Mouse (Mus musculus) liver, embryonic 11.5 days (tissue): ENCODE measurements around the gene Nyap1. TPM values are rescaled to one million over a fixed set of nuclear protein-coding genes. Genes with fewer than 3 reads are reported as not detected.

Experiments used
- ATAC-seq: fragments of 200-750 bp; cut with Nextera tagmentation; replicated peaks from 2 replicates; pipeline ENCODE4 v1.8.0; 2017; ENCODE audit warnings: moderate number of reproducible peaks, mild to moderate bottlenecking, moderate TSS enrichment, moderate library complexity; ENCODE audit not compliant: low FRiP score
- DNase-seq: peaks from one replicate; pipeline ENCODE4 v3.0.0-alpha.2; 2017; ENCODE audit warnings: low spot score
- H3K27ac ChIP-seq: fragments of 300-500 bp; sonication (generic); 2 replicates; pipeline ENCODE4 v1.5.1; 2014; ENCODE audit warnings: mild to moderate bottlenecking, low read depth, low read length, control low read depth
- H3K27me3 ChIP-seq: fragments of 300-500 bp; sonication (generic); replicated peaks from 2 replicates; pipeline ENCODE4 v1.6.1; 2014; ENCODE audit warnings: low read length, mixed read lengths; ENCODE audit not compliant: control insufficient read depth, insufficient read depth
- H3K36me3 ChIP-seq: fragments of 300-500 bp; sonication (generic); 2 replicates; pipeline ENCODE4 v1.6.1; 2014; ENCODE audit warnings: mild to moderate bottlenecking, low read length, moderate library complexity, mixed read lengths; ENCODE audit not compliant: control insufficient read depth, insufficient read depth
- H3K4me1 ChIP-seq: fragments of 300-500 bp; sonication (generic); replicated peaks from 2 replicates; pipeline ENCODE4 v1.6.1; 2014; ENCODE audit warnings: low read length, mixed read lengths; ENCODE audit not compliant: control insufficient read depth, insufficient read depth
- H3K4me2 ChIP-seq: fragments of 300-500 bp; sonication (generic); 2 replicates; pipeline ENCODE4 v1.6.1; 2014; ENCODE audit warnings: mild to moderate bottlenecking, control low read depth, moderate library complexity
- H3K4me3 ChIP-seq: fragments of 300-500 bp; sonication (generic); 2 replicates; pipeline ENCODE4 v1.5.1; 2014; ENCODE audit warnings: low read depth, low read length, control low read depth
- H3K9ac ChIP-seq: fragments of 300-500 bp; sonication (generic); 2 replicates; pipeline ENCODE4 v1.6.1; 2014; ENCODE audit warnings: low read depth, low read length, control low read depth
- H3K9me3 ChIP-seq: fragments of 300-500 bp; sonication (generic); 2 replicates; pipeline ENCODE4 v1.6.1; 2016; ENCODE audit warnings: low read length, inconsistent platforms, mixed read lengths; ENCODE audit not compliant: control insufficient read depth
- WGBS: fragments of 180-500 bp; shearing (Covaris S2); extraction: QIAGEN DNeasy Blood & Tissue Kit; methylation state at CpG from one replicate; pipeline ENCODE4 v1.1.7; 2014; 5-methylcytosine and 5-hydroxymethylcytosine counted together
- polyA plus RNA-seq: library from polyadenylated mRNA; unstranded; fragments of >200 nt; fragmentation: Nextera tagmentation; extraction: Ambion mirVana; gene quantifications from 2 replicates; pipeline ENCODE4 v1.2.1, GENCODE M21; 2014

Nyap1 gene
- polyA plus RNA-seq, 1 experiment from 2014 or later, result 0.43 TPM

DNA sequence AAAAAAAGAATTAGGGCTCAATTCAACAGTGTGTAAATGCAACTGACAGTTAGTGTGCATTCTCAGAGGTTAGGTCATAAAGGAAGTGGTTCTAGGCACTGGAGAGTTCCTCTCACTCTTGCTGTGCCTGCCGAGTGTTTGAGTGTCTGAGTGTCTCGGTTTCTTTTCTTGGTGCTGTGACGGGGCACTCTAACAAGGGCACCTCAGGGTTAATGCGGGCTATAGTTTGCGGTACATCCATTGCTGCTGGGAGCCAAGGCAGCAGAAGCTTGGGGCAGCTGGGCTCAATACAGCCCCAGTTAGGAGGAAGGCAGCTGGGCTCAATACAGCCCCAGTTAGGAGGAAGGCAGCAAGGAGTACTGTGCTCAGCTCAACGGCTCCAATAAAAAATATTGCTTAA, 36.2 kb downstream of the Nyap1 start:
- DNase-seq (no peak), ATAC-seq (no peak)
- Histone ChIP-seq H3K4me2 (no peak overlapping the region), H3K4me3 (no peak overlapping the region), H3K27me3 (no peaks in the 10 kb centered on the region), H3K27ac (no peak overlapping the region), H3K4me1 (peaks cover 3% of the 10 kb centered on the region; the same call in 1 of the 2 replicates), H3K36me3 (no peaks in the 10 kb centered on the region), H3K9ac (no peak overlapping the region), H3K9me3 (no peaks in the 10 kb centered on the region)
- WGBS, result 38% methylated on average over 6 of the region's 6 CpGs

- Histone ChIP-seq H3K27ac (no peak overlapping the region), H3K36me3 (no peaks in the 10 kb centered on the region), H3K27me3 (no peaks in the 10 kb centered on the region), H3K4me1 (peaks cover 7% of the 10 kb centered on the region; the same call in 1 of the 2 replicates), H3K4me3 (no peak overlapping the region), H3K4me2 (no peak overlapping the region), H3K9ac (no peak overlapping the region), H3K9me3 (no peaks in the 10 kb centered on the region)
- WGBS, result 37% methylated on average over 2 of the region's 2 CpGs
- ATAC-seq (peak; percentile 85), DNase-seq (no peak)
Measured at GRCm38 (mm10) chr5:137699850-137700249, 41.6 kb downstream of the Nyap1 start.

DNA sequence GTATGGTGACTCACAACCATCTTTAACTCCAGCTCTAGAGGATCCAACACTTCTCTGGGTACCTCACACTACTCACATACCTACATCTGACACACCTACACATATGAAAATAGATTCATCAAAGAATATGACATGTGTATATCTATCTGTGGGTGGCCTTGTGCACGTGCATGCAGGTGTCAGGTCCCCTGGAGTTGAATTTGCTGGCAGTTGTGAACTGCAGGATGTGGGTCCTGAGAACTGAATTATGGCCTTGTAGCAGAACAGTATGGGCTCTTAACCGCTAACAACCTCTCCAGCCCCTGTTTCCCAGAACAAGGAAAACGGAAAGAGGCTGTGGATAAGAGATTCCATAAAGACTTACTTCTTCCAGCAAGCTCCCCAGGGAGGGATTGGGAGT, 42.3 kb downstream of the Nyap1 start:
- ATAC-seq, result no peak
- WGBS, result 67% methylated on average over 3 of the region's 3 CpGs

GRCm38 (mm10) chr5:137695930-137696329, 45.5 kb downstream of the Nyap1 start:
- DNase-seq, result no peak
- no peak for ATAC-seq
- WGBS, result 66% methylated on average over 4 of the region's 4 CpGs
- Histone ChIP-seq H3K9me3 (no peaks in the 10 kb centered on the region), H3K36me3 (no peaks in the 10 kb centered on the region), H3K4me2 (no peak overlapping the region), H3K4me1 (peaks cover 7% of the 10 kb centered on the region; the same call in 1 of the 2 replicates), H3K9ac (no peak overlapping the region), H3K4me3 (no peak overlapping the region), H3K27me3 (no peaks in the 10 kb centered on the region), H3K27ac (no peak overlapping the region)

More for the DNA sequence above, 42.3 kb downstream of the Nyap1 start:
- no peak overlapping the region for H3K4me2 ChIP-seq
- no peak overlapping the region for H3K27ac ChIP-seq
- no peaks in the 10 kb centered on the region for H3K9me3 ChIP-seq
- no peaks in the 10 kb centered on the region for H3K36me3 ChIP-seq
- H3K4me3 ChIP-seq, result no peak overlapping the region
- H3K9ac ChIP-seq, result no peak overlapping the region
- no peak for DNase-seq
- no peaks in the 10 kb centered on the region for H3K27me3 ChIP-seq
- peaks cover 7% of the 10 kb centered on the region; the same call in 1 of the 2 replicates for H3K4me1 ChIP-seq

DNA sequence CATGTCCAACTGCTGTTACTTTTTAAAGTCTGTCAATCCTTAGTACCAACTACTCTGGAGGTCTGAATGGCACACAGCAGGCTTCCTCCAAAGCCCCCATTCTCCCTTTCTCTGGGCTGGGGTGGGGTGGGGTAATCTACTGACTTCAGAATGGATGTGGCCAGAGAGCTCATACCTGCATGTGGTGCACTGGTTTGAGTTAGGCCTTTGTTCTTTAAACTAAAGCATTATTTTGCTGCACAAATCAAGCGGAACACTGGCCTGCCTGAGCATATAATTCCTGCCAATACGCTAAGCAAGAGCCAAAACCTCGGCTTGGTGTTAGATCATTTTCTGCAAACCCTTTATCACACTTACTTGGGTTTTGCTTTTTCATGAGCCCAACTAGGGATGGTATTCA, 46.6 kb downstream of the Nyap1 start:
- no peak for DNase-seq
- no peaks in the 10 kb centered on the region for H3K36me3 ChIP-seq
- no peak overlapping the region for H3K4me3 ChIP-seq
- no peak for ATAC-seq
- H3K4me2 ChIP-seq, result no peak overlapping the region
- WGBS, result 84% methylated on average over 3 of the region's 3 CpGs
- H3K27me3 ChIP-seq, result no peaks in the 10 kb centered on the region
- H3K9ac ChIP-seq, result no peak overlapping the region
- H3K27ac ChIP-seq, result no peak overlapping the region
- peaks cover 3% of the 10 kb centered on the region; the same call in 1 of the 2 replicates for H3K4me1 ChIP-seq
- H3K9me3 ChIP-seq, result no peaks in the 10 kb centered on the region

GRCm38 (mm10) chr5:137691881-137692280, 49.5 kb downstream of the Nyap1 start:
- ATAC-seq (no peak), DNase-seq (no peak)
- H3K36me3 ChIP-seq, result no peaks in the 10 kb centered on the region
- no peaks in the 10 kb centered on the region for H3K27me3 ChIP-seq
- H3K27ac ChIP-seq, result no peak overlapping the region
- H3K9me3 ChIP-seq, result no peaks in the 10 kb centered on the region
- peaks cover 3% of the 10 kb centered on the region for H3K4me1 ChIP-seq
- H3K4me3 ChIP-seq, result no peak overlapping the region
- 65% methylated on average over 1 of the region's 1 CpGs for WGBS
- no peak overlapping the region for H3K9ac ChIP-seq
- H3K4me2 ChIP-seq, result no peak overlapping the region

GRCm38 (mm10) chr5:137690531-137690930, 50.9 kb downstream of the Nyap1 start:
- H3K36me3 ChIP-seq, result no peaks in the 10 kb centered on the region
- H3K4me1 ChIP-seq, result peaks cover 11% of the 10 kb centered on the region
- no peak overlapping the region for H3K4me2 ChIP-seq
- H3K4me3 ChIP-seq, result no peak overlapping the region
- ATAC-seq, result no peak
- DNase-seq, result no peak
- 54% methylated on average over 9 of the region's 9 CpGs for WGBS
- H3K27me3 ChIP-seq, result no peaks in the 10 kb centered on the region
- no peak overlapping the region for H3K27ac ChIP-seq
- H3K9me3 ChIP-seq, result no peaks in the 10 kb centered on the region
- H3K9ac ChIP-seq, result no peak overlapping the region

- Histone ChIP-seq H3K36me3 (no peaks in the 10 kb centered on the region), H3K27ac (no peak overlapping the region), H3K9ac (no peak overlapping the region), H3K9me3 (no peaks in the 10 kb centered on the region), H3K4me1 (peaks cover 17% of the 10 kb centered on the region), H3K4me2 (no peak overlapping the region), H3K27me3 (no peaks in the 10 kb centered on the region), H3K4me3 (no peak overlapping the region)
- ATAC-seq, result no peak
- DNase-seq, result no peak
- WGBS, result 83% methylated on average over 3 of the region's 3 CpGs
Measured at GRCm38 (mm10) chr5:137689974-137690373, 51.4 kb downstream of the Nyap1 start.

DNA sequence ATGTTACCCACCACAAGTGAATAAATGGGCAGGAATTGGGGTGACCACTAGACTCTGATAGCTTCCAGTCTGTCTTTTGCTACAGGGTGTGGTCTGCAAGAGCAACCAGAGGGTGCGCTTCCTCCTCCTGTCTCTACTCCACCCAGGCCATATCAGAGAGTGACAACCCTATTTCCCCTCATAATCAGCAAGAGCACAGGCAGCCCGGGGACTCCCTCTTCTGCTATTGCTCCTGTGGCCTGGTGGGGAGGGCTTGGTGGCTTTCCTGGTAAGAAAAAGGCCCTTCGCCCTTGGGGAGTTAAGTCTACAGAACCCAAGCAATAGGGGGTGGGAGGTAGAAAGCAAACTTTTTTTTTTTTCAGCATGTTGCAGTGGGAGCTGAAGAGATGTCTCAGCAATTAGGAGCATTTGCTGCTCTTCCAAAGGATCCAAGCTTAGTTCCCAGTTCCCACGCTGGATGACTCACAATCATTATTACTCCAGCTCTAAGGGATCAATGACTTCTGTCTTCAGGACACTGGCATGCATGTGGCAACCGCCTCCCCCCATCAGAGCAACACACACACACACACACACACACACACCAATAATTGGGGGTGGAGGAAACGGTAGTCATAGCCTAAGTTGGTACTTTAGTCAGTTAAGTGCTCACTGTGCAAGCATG, 55.1 kb downstream of the Nyap1 start:
- Histone ChIP-seq H3K4me2 (peak overlapping the region; percentile 59), H3K4me3 (no peak overlapping the region; the same call in 1 of the 2 replicates), H3K27me3 (no peaks in the 10 kb centered on the region), H3K4me1 (peaks cover 35% of the 10 kb centered on the region), H3K27ac (peak overlapping the region; percentile 87), H3K9ac (peak overlapping the region; percentile 42), H3K9me3 (no peaks in the 10 kb centered on the region), H3K36me3 (peaks cover 3% of the 10 kb centered on the region; the same call in 1 of the 2 replicates)
- WGBS, result 39% methylated on average over 6 of the region's 6 CpGs
- peak; percentile 62 for DNase-seq
- peak; percentile 89 for ATAC-seq
